Mouse (Mus musculus) bone marrow macrophage, adult 2 months (primary cell): ENCODE results near the gene Psmd2.

Source experiments
- CTCF ChIP-seq: IDR thresholded peaks from 2 replicates; pipeline ENCODE4 v1.5.1; 2012; ENCODE audit warnings: low read depth, mild to moderate bottlenecking, low read length, moderate library complexity
- POLR2A ChIP-seq: IDR thresholded peaks from 2 replicates; pipeline ENCODE4 v1.6.1; 2012; ENCODE audit warnings: mild to moderate bottlenecking, low read depth, low read length, borderline replicate concordance

- no peak for TF ChIP-seq POLR2A
- no peak for TF ChIP-seq CTCF
Measured at GRCm38 (mm10) chr16:20621191-20621990, 30.1 kb upstream of the Psmd2 start, which contains the start of gene Camk2n2.
